Comparison of ENCODE assay signal across 8 mouse cellular contexts in the genomic region with DNA sequence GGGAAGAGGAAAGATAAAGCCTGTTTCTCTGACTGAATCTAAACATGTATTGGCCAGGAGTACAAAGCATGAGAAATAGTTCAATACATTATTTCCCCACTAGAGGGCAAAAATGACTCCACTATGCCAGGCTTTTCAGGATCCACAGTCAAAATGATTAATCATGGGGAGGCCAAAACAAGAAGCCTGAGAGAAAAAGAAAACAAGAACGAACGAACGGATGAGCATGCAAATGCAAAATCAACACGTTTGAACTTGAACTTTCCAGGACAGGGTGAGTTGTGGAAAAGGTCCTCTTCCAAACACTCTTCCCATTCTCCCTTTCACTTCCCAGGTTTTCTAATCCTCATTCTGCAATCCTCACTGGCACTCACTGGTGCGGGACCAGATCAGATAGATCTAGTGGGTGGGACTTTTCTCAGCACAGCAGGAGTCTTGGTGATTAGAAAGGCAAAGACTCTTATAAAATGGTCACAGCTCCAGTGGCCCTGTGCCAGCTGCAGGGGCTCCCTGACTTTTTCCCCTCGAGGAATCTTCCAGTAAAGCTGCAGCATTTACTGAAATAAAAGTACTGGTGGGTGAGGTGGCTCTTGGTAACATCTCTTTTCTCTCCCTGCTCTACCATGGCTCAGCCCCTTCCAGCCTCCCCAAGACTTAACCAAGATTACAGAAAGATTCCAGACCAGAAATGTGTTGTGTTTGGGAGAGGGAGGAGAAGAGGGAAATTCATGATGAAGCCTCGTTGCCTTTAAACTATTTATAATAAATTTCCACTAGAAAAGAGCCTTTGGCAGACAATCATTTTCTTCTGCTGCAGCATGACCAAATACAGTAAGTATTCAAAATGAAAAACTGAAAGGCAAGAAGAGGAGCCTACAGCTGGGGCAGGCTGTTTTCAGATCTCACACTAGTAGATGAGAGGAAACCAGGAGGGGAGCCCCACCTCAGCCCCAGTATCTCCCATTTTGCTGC.
A peak's percentile ranks its signal among the peaks of the same experiment; 100 is the strongest.
DNase-seq lines count a peak whose midpoint lies in the region; ATAC-seq lines count a peak whose summit lies in the region.

No protein-coding gene starts in this region.

- H3K9me3 ChIP-seq in forebrain, embryonic 12.5 days, result no peaks in the 10 kb centered on the region
- H3K9me3 ChIP-seq in hindbrain, embryonic 10.5 days, result no peaks in the 10 kb centered on the region
- no peaks in the 10 kb centered on the region for H3K9me3 ChIP-seq in midbrain, embryonic 14.5 days (ENCODE audit: control insufficient read depth, low read length)

- H3K36me3 ChIP-seq in forebrain, embryonic 12.5 days (replicated peaks), result no peaks in the 10 kb centered on the region
- H3K36me3 ChIP-seq in hindbrain, embryonic 10.5 days, result no peaks in the 10 kb centered on the region
- H3K36me3 ChIP-seq in midbrain, embryonic 14.5 days (ENCODE audit: control insufficient read depth, insufficient read depth, low read length), result no peaks in the 10 kb centered on the region

- H3K27ac ChIP-seq in forebrain, embryonic 12.5 days, result no peak overlapping the region
- H3K27ac ChIP-seq in hindbrain, embryonic 10.5 days, result no peak overlapping the region
- H3K27ac ChIP-seq in midbrain, embryonic 14.5 days (replicated peaks; ENCODE audit: low read depth, low read length), result 0 out of 2 replicates have a peak overlapping the region, but pooled peaks have one; percentile 37

- peak overlapping the region; percentile 31 for H3K4me2 ChIP-seq in forebrain, embryonic 12.5 days
- peak overlapping the region; percentile 34 for H3K4me2 ChIP-seq in midbrain, embryonic 14.5 days (ENCODE audit: low read length)

- 11% methylated on average over 7 of the region's 7 CpGs for WGBS in forebrain, embryonic 12.5 days
- whole genome bisulfite sequencing in hindbrain, embryonic 10.5 days, result 17% methylated on average over 7 of the region's 7 CpGs
- WGBS in midbrain, embryonic 14.5 days, result 5% methylated on average over 7 of the region's 7 CpGs

- H3K4me1 ChIP-seq in forebrain, embryonic 12.5 days, result peaks cover 4% of the 10 kb centered on the region; the same call in 1 of the 2 replicates
- H3K4me1 ChIP-seq in hindbrain, embryonic 10.5 days (replicated peaks), result peaks cover 6% of the 10 kb centered on the region; the same call in 1 of the 2 replicates
- no peaks in the 10 kb centered on the region for H3K4me1 ChIP-seq in midbrain, embryonic 14.5 days (ENCODE audit: control insufficient read depth, insufficient read depth, low read length)

- intact Hi-C loops in left cerebral cortex, postnatal 4 days (cut with DNase I), result loop anchor here (5.0 kb wide), 1 partner anchor 217 kb away; the partner anchor contains the start of gene Plcb4

- peak; percentile 89 for ATAC-seq in forebrain, embryonic 12.5 days (ENCODE audit: low FRiP score)
- peak; percentile 71; the same call in 1 of the 2 replicates for ATAC-seq in midbrain, embryonic 14.5 days (ENCODE audit: low FRiP score, low TSS enrichment)

- no peaks in the 10 kb centered on the region for H3K27me3 ChIP-seq in forebrain, embryonic 12.5 days
- H3K27me3 ChIP-seq in hindbrain, embryonic 10.5 days (ENCODE audit: insufficient read depth, poor library complexity, severe bottlenecking), result no peaks in the 10 kb centered on the region
- H3K27me3 ChIP-seq in midbrain, embryonic 14.5 days (ENCODE audit: control insufficient read depth, insufficient read depth, low read length), result no peaks in the 10 kb centered on the region

- no peak overlapping the region for H3K4me3 ChIP-seq in forebrain, embryonic 12.5 days (replicated peaks)
- H3K4me3 ChIP-seq in hindbrain, embryonic 10.5 days, result peak overlapping the region; percentile 23
- no peak overlapping the region for H3K4me3 ChIP-seq in midbrain, embryonic 14.5 days (replicated peaks; ENCODE audit: low read depth, low read length)

- no peak overlapping the region for H3K9ac ChIP-seq in forebrain, embryonic 12.5 days
- H3K9ac ChIP-seq in midbrain, embryonic 14.5 days (replicated peaks; ENCODE audit: low read length), result no peak overlapping the region

- DNase-seq in layer of hippocampus, adult 11-12 months (ENCODE audit: low spot score), result peak; percentile 11
- DNase-seq in layer of hippocampus, adult 8-10 months (ENCODE audit: low spot score in 2 of 2), result no peak
- peak; percentile 34 for DNase-seq in c-Kit-positive CD71-positive TER-119-negative erythroid progenitor cells, embryonic 14.5 days (ENCODE audit: low read depth)
- peak; percentile 21 for DNase-seq in hindbrain, embryonic 10.5 days (ENCODE audit: low spot score)
- DNase-seq in left cerebral cortex, postnatal 4 days, result peak; percentile 45
- peak; percentile 88 for DNase-seq in midbrain, embryonic 14.5 days
- peak; percentile 11 for DNase-seq in urinary bladder, postnatal 10 days (ENCODE audit: low spot score)

Comparison
In these comparisons a context has a peak if more than half of its experiments do, and no peak if none do; other contexts are left out.
1. DNase-seq: peak in layer of hippocampus, adult 11-12 months (single experiment), c-Kit-positive CD71-positive TER-119-negative erythroid progenitor cells, embryonic 14.5 days (single experiment), hindbrain, embryonic 10.5 days (single experiment), left cerebral cortex, postnatal 4 days (single experiment), midbrain, embryonic 14.5 days (single experiment) and urinary bladder, postnatal 10 days (single experiment); none in layer of hippocampus, adult 8-10 months (0 of 2).